Mouse (Mus musculus) kidney, embryonic 14.5 days (tissue): ENCODE measurements at regions not wholly inside any gene's neighbourhood (a gene's known extent, or its start where the extent isn't known, plus 50 kb on each side); places are given as distances from the start of the nearest gene placed in this dataset.

Experiments
- ATAC-seq: fragments of 200-750 bp; cut with Nextera tagmentation; 2 replicates; pipeline ENCODE4 v1.8.0; 2017; ENCODE audit warnings: moderate number of reproducible peaks, mild to moderate bottlenecking, moderate TSS enrichment, moderate library complexity; ENCODE audit not compliant: low FRiP score, low TSS enrichment
- H3K27ac ChIP-seq: fragments of 300-500 bp; sonication (generic); 2 replicates; pipeline ENCODE4 v1.5.1; 2014; ENCODE audit warnings: low read depth, mild to moderate bottlenecking, low read length, moderate library complexity, mixed read lengths
- H3K27me3 ChIP-seq: fragments of 300-500 bp; sonication (generic); 2 replicates; pipeline ENCODE4 v1.6.1; 2014; ENCODE audit warnings: mild to moderate bottlenecking, low read length; ENCODE audit not compliant: control insufficient read depth, insufficient read depth
- H3K36me3 ChIP-seq: fragments of 300-500 bp; sonication (generic); 2 replicates; pipeline ENCODE4 v1.6.1; 2014; ENCODE audit warnings: low read length, mixed read lengths; ENCODE audit not compliant: control insufficient read depth, insufficient read depth
- H3K4me1 ChIP-seq: fragments of 300-500 bp; sonication (generic); 2 replicates; pipeline ENCODE4 v1.6.1; 2014; ENCODE audit warnings: low read length, mixed read lengths; ENCODE audit not compliant: control insufficient read depth, insufficient read depth
- H3K4me2 ChIP-seq: fragments of 300-500 bp; sonication (generic); replicated peaks from 2 replicates; pipeline ENCODE4 v1.6.1; 2014; ENCODE audit warnings: low read depth, mild to moderate bottlenecking, low read length
- H3K4me3 ChIP-seq: fragments of 300-500 bp; sonication (generic); 2 replicates; pipeline ENCODE4 v1.5.1; 2014; ENCODE audit warnings: mild to moderate bottlenecking, low read length
- H3K9ac ChIP-seq: fragments of 300-500 bp; sonication (generic); 2 replicates; pipeline ENCODE4 v1.6.1; 2014; ENCODE audit warnings: low read depth, mild to moderate bottlenecking, low read length, moderate library complexity
- H3K9me3 ChIP-seq: fragments of 300-500 bp; sonication (generic); 2 replicates; pipeline ENCODE4 v1.6.1; 2016; ENCODE audit warnings: low read length; ENCODE audit not compliant: control insufficient read depth
- WGBS: fragments of 180-500 bp; shearing (Covaris S2); extraction: QIAGEN DNeasy Blood & Tissue Kit; methylation state at CpG from one replicate; pipeline ENCODE4 v1.1.7; 2014; 5-methylcytosine and 5-hydroxymethylcytosine counted together

- Histone ChIP-seq H3K4me1 (no peaks in the 10 kb centered on the region), H3K27me3 (no peaks in the 10 kb centered on the region), H3K4me3 (no peak overlapping the region), H3K9ac (no peak overlapping the region), H3K4me2 (no peak overlapping the region), H3K9me3 (no peaks in the 10 kb centered on the region), H3K27ac (no peak overlapping the region), H3K36me3 (no peaks in the 10 kb centered on the region)
- WGBS: 91% methylated on average over 3 of the region's 3 CpGs
- no peak for ATAC-seq
Observed at GRCm38 (mm10) chr16:5377001-5377400, 121.2 kb upstream of the Eef2kmt start.

- no peak overlapping the region for H3K27ac ChIP-seq
- H3K9ac ChIP-seq: no peak overlapping the region
- no peak overlapping the region for H3K4me3 ChIP-seq
Observed at GRCm38 (mm10) chr16:5374818-5375605, 119.2 kb upstream of the Eef2kmt start.

GRCm38 (mm10) chr16:5371175-5371893 lies 115.6 kb upstream of the Eef2kmt start:
- Histone ChIP-seq H3K27me3 (no peaks in the 10 kb centered on the region), H3K9me3 (no peaks in the 10 kb centered on the region), H3K4me1 (no peaks in the 10 kb centered on the region), H3K36me3 (no peaks in the 10 kb centered on the region), H3K27ac (no peak overlapping the region), H3K9ac (no peak overlapping the region), H3K4me3 (no peak overlapping the region), H3K4me2 (no peak overlapping the region)
- 94% methylated on average over 4 of the region's 4 CpGs for WGBS
- ATAC-seq: no peak

More at GRCm38 (mm10) chr16:5374818-5375605, 119.2 kb upstream of the Eef2kmt start:
- no peaks in the 10 kb centered on the region for H3K36me3 ChIP-seq
- no peaks in the 10 kb centered on the region for H3K9me3 ChIP-seq
- H3K27me3 ChIP-seq: no peaks in the 10 kb centered on the region
- WGBS: 30% methylated on average over 6 of the region's 6 CpGs
- no peak overlapping the region for H3K4me2 ChIP-seq
- H3K4me1 ChIP-seq: no peaks in the 10 kb centered on the region
- ATAC-seq: no peak

- H3K27me3 ChIP-seq: no peaks in the 10 kb centered on the region
- no peak overlapping the region for H3K27ac ChIP-seq
- H3K4me3 ChIP-seq: no peak overlapping the region
- no peak for ATAC-seq
- H3K9me3 ChIP-seq: no peaks in the 10 kb centered on the region
- no peak overlapping the region for H3K4me2 ChIP-seq
- H3K9ac ChIP-seq: no peak overlapping the region
- no peaks in the 10 kb centered on the region for H3K4me1 ChIP-seq
- no peaks in the 10 kb centered on the region for H3K36me3 ChIP-seq
Observed at GRCm38 (mm10) chr16:5370496-5370895, 114.7 kb upstream of the Eef2kmt start.

- Histone ChIP-seq H3K27ac (no peak overlapping the region), H3K4me1 (no peaks in the 10 kb centered on the region), H3K4me2 (no peak overlapping the region), H3K4me3 (no peak overlapping the region), H3K27me3 (no peaks in the 10 kb centered on the region), H3K9ac (no peak overlapping the region), H3K9me3 (no peaks in the 10 kb centered on the region), H3K36me3 (no peaks in the 10 kb centered on the region)
- 29% methylated on average over 7 of the region's 7 CpGs for WGBS
- ATAC-seq: 0 out of 2 replicates have a peak, but pooled peaks have one; percentile 24
Observed at GRCm38 (mm10) chr16:5368897-5369558, 113.2 kb upstream of the Eef2kmt start.

- Histone ChIP-seq H3K9ac (no peak overlapping the region), H3K36me3 (no peaks in the 10 kb centered on the region), H3K4me3 (no peak overlapping the region), H3K9me3 (no peaks in the 10 kb centered on the region), H3K27ac (no peak overlapping the region), H3K27me3 (no peaks in the 10 kb centered on the region), H3K4me2 (no peak overlapping the region), H3K4me1 (no peaks in the 10 kb centered on the region)
- 89% methylated on average over 8 of the region's 8 CpGs for WGBS
- ATAC-seq: no peak
Observed at GRCm38 (mm10) chr16:5368357-5368756, 112.6 kb upstream of the Eef2kmt start.

- Histone ChIP-seq H3K9me3 (no peaks in the 10 kb centered on the region), H3K4me2 (no peak overlapping the region), H3K27me3 (no peaks in the 10 kb centered on the region), H3K4me3 (no peak overlapping the region), H3K9ac (no peak overlapping the region), H3K4me1 (no peaks in the 10 kb centered on the region), H3K36me3 (no peaks in the 10 kb centered on the region), H3K27ac (no peak overlapping the region)
- no peak for ATAC-seq
- 79% methylated on average over 10 of the region's 10 CpGs for WGBS
Observed at GRCm38 (mm10) chr16:5367581-5368119, 111.9 kb upstream of the Eef2kmt start.

- no peaks in the 10 kb centered on the region for H3K4me1 ChIP-seq
- H3K27me3 ChIP-seq: no peaks in the 10 kb centered on the region
- WGBS: 91% methylated on average over 3 of the region's 3 CpGs
- no peak overlapping the region for H3K4me3 ChIP-seq
- H3K27ac ChIP-seq: no peak overlapping the region
- ATAC-seq: no peak
- no peak overlapping the region for H3K9ac ChIP-seq
- H3K4me2 ChIP-seq: no peak overlapping the region
- H3K36me3 ChIP-seq: no peaks in the 10 kb centered on the region
- H3K9me3 ChIP-seq: no peaks in the 10 kb centered on the region
Observed at GRCm38 (mm10) chr16:5366021-5366420, 110.2 kb upstream of the Eef2kmt start.
